Mouse (Mus musculus) heart, embryonic 16.5 days (tissue): Measurements from ENCODE around the gene Prdx5. TPM values are rescaled to one million over a fixed set of nuclear protein-coding genes. Genes with fewer than 3 reads are reported as not detected.

Experiments used
- ATAC-seq: fragments of 200-750 bp; cut with Nextera tagmentation; replicated peaks from 2 replicates; pipeline ENCODE4 v1.8.0; 2017; ENCODE audit warnings: moderate number of reproducible peaks; ENCODE audit not compliant: insufficient read depth, low FRiP score; ENCODE audit errors: extremely low read depth
- H3K27ac ChIP-seq: fragments of 300-500 bp; sonication (generic); 2 replicates; pipeline ENCODE4 v1.5.1; 2014; ENCODE audit warnings: mild to moderate bottlenecking, low read length, control low read depth, moderate library complexity
- H3K27me3 ChIP-seq: fragments of 300-500 bp; sonication (generic); 2 replicates; pipeline ENCODE4 v1.6.1; 2014; ENCODE audit warnings: low read length, mixed read lengths; ENCODE audit not compliant: control insufficient read depth, insufficient read depth
- H3K36me3 ChIP-seq: fragments of 300-500 bp; sonication (generic); 2 replicates; pipeline ENCODE4 v1.6.1; 2014; ENCODE audit not compliant: control insufficient read depth, insufficient read depth
- H3K4me1 ChIP-seq: fragments of 300-500 bp; sonication (generic); 2 replicates; pipeline ENCODE4 v1.6.1; 2014; ENCODE audit warnings: low read length, mixed read lengths; ENCODE audit not compliant: control insufficient read depth, insufficient read depth
- H3K4me2 ChIP-seq: fragments of 300-500 bp; sonication (generic); 2 replicates; pipeline ENCODE4 v1.6.1; 2014; ENCODE audit warnings: low read depth, mild to moderate bottlenecking, control low read depth, low read length
- H3K4me3 ChIP-seq: fragments of 300-500 bp; sonication (generic); 2 replicates; pipeline ENCODE4 v1.5.1; 2014; ENCODE audit warnings: mild to moderate bottlenecking, control low read depth, low read length
- H3K9ac ChIP-seq: fragments of 300-500 bp; sonication (generic); 2 replicates; pipeline ENCODE4 v1.6.1; 2014; ENCODE audit warnings: low read length, control low read depth
- H3K9me3 ChIP-seq: fragments of 300-500 bp; sonication (generic); replicated peaks from 2 replicates; pipeline ENCODE4 v1.6.1; 2016; ENCODE audit warnings: low read length; ENCODE audit not compliant: control insufficient read depth
- WGBS: fragments of 180-500 bp; shearing (Covaris S2); extraction: QIAGEN DNeasy Blood & Tissue Kit; methylation state at CpG from one replicate; pipeline ENCODE4 v1.1.7; 2014; 5-methylcytosine and 5-hydroxymethylcytosine counted together
- polyA plus RNA-seq: library from polyadenylated mRNA; unstranded; fragments of >200 nt; fragmentation: Nextera tagmentation; extraction: Ambion mirVana; gene quantifications from 2 replicates; pipeline ENCODE4 v1.2.1, GENCODE M21; 2015

Prdx5 gene
- 383 and 415 TPM in 2 replicates for polyA plus RNA-seq

- peak within 1 kb of the TSS; percentile 76 for H3K4me2 ChIP-seq
- H3K36me3 ChIP-seq = peaks cover 39% of the 10 kb centered on the region
- peak within 1 kb of the TSS; percentile 69 for H3K4me3 ChIP-seq
- peak within 1 kb of the TSS; percentile 100 for H3K27ac ChIP-seq
- H3K27me3 ChIP-seq = no peaks in the 10 kb centered on the region
- H3K9ac ChIP-seq = peak within 1 kb of the TSS; percentile 85
- H3K4me1 ChIP-seq = peaks cover 21% of the 10 kb centered on the region
- ATAC-seq = peak; percentile 90
- under 1% methylated on average over 65 of the region's 65 CpGs for WGBS
- no peaks in the 10 kb centered on the region for H3K9me3 ChIP-seq
Observed at GRCm38 (mm10) chr19:6909507-6910289, at the start of gene Prdx5, which contains the start of gene Trmt112. Gene Prdx5 (minus strand): TSS chr19:6910106. Gene Trmt112 (plus strand): TSS chr19:6909698.

DNA sequence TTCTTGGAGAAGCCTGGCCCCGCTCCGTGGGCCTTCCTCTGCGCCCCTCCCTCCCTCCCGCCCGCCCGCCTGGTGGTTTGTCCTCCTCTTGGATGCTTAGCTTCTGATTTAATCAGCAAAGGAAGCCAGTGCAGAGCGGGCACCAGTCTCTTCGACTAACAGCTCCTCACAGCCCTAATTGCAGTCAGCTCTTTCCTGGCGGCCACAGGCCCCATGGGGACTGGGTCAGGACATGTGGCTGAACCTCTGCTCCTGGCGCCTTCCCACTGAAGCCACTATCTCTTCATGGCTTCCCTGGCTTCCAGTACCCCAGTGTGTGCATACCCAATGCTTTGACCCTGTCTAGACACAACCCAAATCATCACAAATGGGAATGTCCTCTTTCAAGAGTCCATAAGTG lies 46.6 kb upstream of the Prdx5 start:
- Histone ChIP-seq H3K27me3 (no peaks in the 10 kb centered on the region), H3K9ac (no peak overlapping the region), H3K4me3 (no peak overlapping the region), H3K4me2 (no peak overlapping the region), H3K4me1 (peaks cover 36% of the 10 kb centered on the region), H3K9me3 (no peaks in the 10 kb centered on the region), H3K36me3 (peaks cover 30% of the 10 kb centered on the region), H3K27ac (no peak overlapping the region)
- 80% methylated on average over 10 of the region's 10 CpGs for WGBS
- no peak for ATAC-seq

DNA sequence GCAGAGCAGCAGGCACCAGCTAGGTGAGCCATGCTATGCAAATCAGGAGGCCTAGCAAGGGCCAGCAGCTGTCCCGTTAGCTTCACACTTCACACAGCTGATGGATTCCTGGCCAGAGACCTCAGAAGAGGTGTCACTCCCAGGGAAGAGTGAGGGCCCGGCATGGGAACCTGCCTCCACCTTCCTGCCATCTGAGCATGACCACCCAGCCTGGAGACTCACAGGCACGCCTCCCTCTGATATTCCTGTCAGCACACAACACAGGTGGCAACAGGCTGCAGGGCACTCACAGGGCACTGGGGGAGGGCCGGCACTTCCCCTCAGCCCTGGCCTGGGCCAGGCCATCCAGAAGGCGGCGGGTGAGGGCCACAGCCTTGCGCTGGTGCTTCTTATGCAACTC lies 45.5 kb upstream of the Prdx5 start:
- Histone ChIP-seq H3K27ac (peak overlapping the region; percentile 36; the same call in 1 of the 2 replicates), H3K4me2 (no peak overlapping the region)

DNA sequence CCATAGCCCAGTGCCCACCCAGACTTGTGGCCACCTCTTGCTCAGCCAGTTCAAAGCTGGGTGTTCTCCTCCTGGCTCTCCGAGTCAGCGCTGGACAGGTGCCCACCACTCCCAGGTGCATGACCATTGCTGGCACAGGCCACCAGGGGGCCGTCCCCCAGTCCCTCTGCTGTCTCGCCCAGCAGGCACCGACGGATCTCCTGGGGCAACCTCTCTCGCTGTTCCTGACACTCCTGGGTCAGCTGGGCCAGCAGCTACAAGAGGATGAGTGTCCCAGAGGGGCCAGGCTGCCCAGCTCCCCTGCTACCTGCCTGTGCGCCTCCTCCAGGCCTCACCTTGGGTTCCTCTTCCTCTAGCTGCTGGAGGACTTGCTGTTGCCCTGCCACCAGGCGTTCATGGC lies 44.1 kb upstream of the Prdx5 start:
- 51% methylated on average over 9 of the region's 9 CpGs for WGBS
- no peak overlapping the region for H3K4me3 ChIP-seq
- H3K4me2 ChIP-seq = no peak overlapping the region
- H3K36me3 ChIP-seq = peaks cover 17% of the 10 kb centered on the region
- peaks cover 43% of the 10 kb centered on the region for H3K4me1 ChIP-seq
- no peaks in the 10 kb centered on the region for H3K27me3 ChIP-seq
- no peak for ATAC-seq
- H3K9ac ChIP-seq = no peak overlapping the region
- H3K9me3 ChIP-seq = no peaks in the 10 kb centered on the region
- no peak overlapping the region for H3K27ac ChIP-seq

More for the DNA sequence above, 45.5 kb upstream of the Prdx5 start:
- 52% methylated on average over 7 of the region's 7 CpGs for WGBS
- Histone ChIP-seq H3K9ac (peak overlapping the region; percentile 41; the same call in 1 of the 2 replicates), H3K9me3 (no peaks in the 10 kb centered on the region), H3K27me3 (no peaks in the 10 kb centered on the region), H3K36me3 (peaks cover 30% of the 10 kb centered on the region), H3K4me1 (peaks cover 37% of the 10 kb centered on the region), H3K4me3 (no peak overlapping the region)
- ATAC-seq = peak; percentile 8; the same call in 1 of the 2 replicates

GRCm38 (mm10) chr19:6952712-6953037 lies 42.8 kb upstream of the Prdx5 start:
- H3K4me1 ChIP-seq = peaks cover 43% of the 10 kb centered on the region
- peak overlapping the region; percentile 86 for H3K4me3 ChIP-seq

GRCm38 (mm10) chr19:6951994-6952711 lies 42.2 kb upstream of the Prdx5 start:
- Histone ChIP-seq H3K4me3 (peak overlapping the region; percentile 86), H3K27ac (peak overlapping the region; percentile 100), H3K4me1 (peaks cover 43% of the 10 kb centered on the region), H3K4me2 (peak overlapping the region; percentile 85), H3K36me3 (peaks cover 10% of the 10 kb centered on the region), H3K27me3 (no peaks in the 10 kb centered on the region), H3K9ac (peak overlapping the region; percentile 89), H3K9me3 (no peaks in the 10 kb centered on the region)
- WGBS = 2% methylated on average over 31 of the region's 31 CpGs
- peak; percentile 56 for ATAC-seq

More at GRCm38 (mm10) chr19:6952712-6953037, 42.8 kb upstream of the Prdx5 start:
- H3K36me3 ChIP-seq = peaks cover 10% of the 10 kb centered on the region
- H3K9me3 ChIP-seq = no peaks in the 10 kb centered on the region
- H3K4me2 ChIP-seq = peak overlapping the region; percentile 85
- WGBS = 5% methylated on average over 3 of the region's 3 CpGs
- ATAC-seq = no peak
- peak overlapping the region; percentile 100 for H3K27ac ChIP-seq
- H3K27me3 ChIP-seq = no peaks in the 10 kb centered on the region
- H3K9ac ChIP-seq = peak overlapping the region; percentile 89

GRCm38 (mm10) chr19:6951381-6951968 lies 41.6 kb upstream of the Prdx5 start:
- peak overlapping the region; percentile 85 for H3K4me2 ChIP-seq
- H3K4me3 ChIP-seq = peak overlapping the region; percentile 86
- no peaks in the 10 kb centered on the region for H3K9me3 ChIP-seq
- H3K9ac ChIP-seq = peak overlapping the region; percentile 89
- under 1% methylated on average over 35 of the region's 35 CpGs for WGBS
- peaks cover 9% of the 10 kb centered on the region; the same call in 1 of the 2 replicates for H3K36me3 ChIP-seq
- peak; percentile 79 for ATAC-seq
- peaks cover 41% of the 10 kb centered on the region for H3K4me1 ChIP-seq
- H3K27me3 ChIP-seq = no peaks in the 10 kb centered on the region
- peak overlapping the region; percentile 100 for H3K27ac ChIP-seq

GRCm38 (mm10) chr19:6950613-6951153 lies 40.8 kb upstream of the Prdx5 start:
- ATAC-seq = peak; percentile 17; the same call in 1 of the 2 replicates
- H3K36me3 ChIP-seq = peaks cover 9% of the 10 kb centered on the region; the same call in 1 of the 2 replicates
- H3K9me3 ChIP-seq = no peaks in the 10 kb centered on the region
- peaks cover 37% of the 10 kb centered on the region for H3K4me1 ChIP-seq
- H3K27me3 ChIP-seq = no peaks in the 10 kb centered on the region
- H3K4me2 ChIP-seq = peak overlapping the region; percentile 85
- peak overlapping the region; percentile 100 for H3K27ac ChIP-seq
- peak overlapping the region; percentile 86 for H3K4me3 ChIP-seq
- WGBS = under 1% methylated on average over 28 of the region's 28 CpGs
- peak overlapping the region; percentile 89 for H3K9ac ChIP-seq
